Mouse (Mus musculus) cerebellum, postnatal 25 days (tissue): ENCODE data around the gene Chaf1a.
A peak's percentile ranks its signal among the peaks of the same experiment; 100 is the strongest.
"Not testable (repeated sequence)": the region's sequence is repeated elsewhere in the genome, so short reads cannot be mapped to it uniquely, and the experiment has no call there.

ENCODE experiments used
- DNase-seq, 2 experiments: peaks; one replicate each; pipeline ENCODE4 v3.0.0; 2021; ENCODE audit warnings: mixed read lengths in 2 of 2

The Chaf1a gene

GRCm38 (mm10) chr17:56038583-56039261 is 1.5 kb upstream of the Chaf1a start:
- peak in 1 of 2 experiments; percentile 49 for DNase-seq

DNA sequence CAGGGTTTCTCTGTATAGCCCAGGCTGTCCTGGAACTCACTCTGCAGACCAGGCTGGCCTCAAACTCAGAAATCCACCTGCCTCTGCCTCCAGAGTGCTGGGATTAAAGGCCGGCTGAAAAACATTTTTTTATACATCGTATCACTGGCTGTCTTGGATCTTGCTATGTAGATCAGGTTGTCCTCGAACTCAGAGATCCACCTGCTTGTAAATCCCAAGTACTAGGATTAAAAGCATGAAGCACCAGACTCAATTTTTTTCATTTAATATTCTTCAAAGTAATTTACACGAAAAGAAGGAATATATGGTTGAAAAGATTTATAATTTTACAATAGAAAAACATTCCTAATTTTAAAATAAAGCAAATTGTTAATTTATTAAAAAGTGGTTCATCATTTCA is 894 bp upstream of the Chaf1a start:
- no peak for DNase-seq

DNA sequence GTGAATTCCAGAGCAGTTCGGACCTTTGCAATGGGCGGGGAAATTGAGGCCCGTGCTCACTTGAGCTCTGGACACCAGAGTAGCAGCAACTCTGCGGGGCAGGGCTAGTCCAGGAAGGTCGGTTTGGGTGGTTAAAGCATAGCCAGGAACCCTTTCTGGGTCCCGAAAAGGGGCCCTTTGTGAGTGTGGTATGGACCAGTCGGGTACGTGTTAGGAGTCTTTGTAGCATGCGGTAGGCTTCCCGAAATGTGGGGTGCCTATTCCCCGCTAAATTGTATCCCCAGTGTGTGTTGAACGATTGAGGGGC is 571 bp downstream of the Chaf1a start:
- DNase-seq = no peak

- no peak for DNase-seq
These were observed 11.1 kb downstream of the Chaf1a start for GRCm38 (mm10) chr17:56051369-56051768.

GRCm38 (mm10) chr17:56054938-56055337 is 14.7 kb downstream of the Chaf1a start:
- DNase-seq = no peak

DNA sequence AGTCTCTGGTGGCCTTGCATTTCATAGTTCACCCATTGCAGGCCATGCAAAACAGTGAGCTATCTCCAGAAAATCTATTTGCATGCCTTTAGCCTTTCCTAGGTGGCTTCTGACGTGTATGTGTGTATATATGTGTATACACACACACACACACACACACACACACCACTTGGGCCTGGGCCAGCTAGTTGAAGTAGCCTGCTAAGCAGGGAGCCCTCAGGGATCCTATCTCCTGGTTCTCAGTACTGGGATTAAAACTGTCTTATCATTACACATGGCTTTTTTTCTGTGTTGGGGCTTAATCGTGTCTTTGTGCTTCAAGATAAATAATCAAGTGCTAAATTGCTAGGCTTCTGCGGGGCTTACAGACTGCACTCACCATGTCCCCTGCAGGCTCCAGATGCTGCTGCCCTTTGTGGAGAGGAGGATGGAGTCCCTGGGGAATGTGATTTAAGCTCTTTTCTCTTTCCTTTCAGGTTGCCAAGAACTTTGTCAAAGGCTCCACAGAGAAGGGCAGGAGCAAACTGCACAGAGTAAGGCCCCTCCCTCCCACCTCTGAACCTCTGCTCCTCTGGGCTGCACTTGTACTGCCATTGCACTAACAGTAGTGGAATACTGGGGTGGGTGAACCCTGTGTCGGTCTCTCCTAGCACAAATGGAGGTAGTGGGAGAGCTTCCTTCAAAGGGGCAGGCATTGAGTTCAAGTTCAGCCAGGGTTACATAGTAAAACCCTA is 15.9 kb downstream of the Chaf1a start:
- no peak for DNase-seq

- peak; percentile 76 to 78 for DNase-seq
These were observed 17.3 kb downstream of the Chaf1a start for GRCm38 (mm10) chr17:56057381-56058120.

- DNase-seq = no peak
These were observed 21.8 kb downstream of the Chaf1a start for GRCm38 (mm10) chr17:56062081-56062480.

DNA sequence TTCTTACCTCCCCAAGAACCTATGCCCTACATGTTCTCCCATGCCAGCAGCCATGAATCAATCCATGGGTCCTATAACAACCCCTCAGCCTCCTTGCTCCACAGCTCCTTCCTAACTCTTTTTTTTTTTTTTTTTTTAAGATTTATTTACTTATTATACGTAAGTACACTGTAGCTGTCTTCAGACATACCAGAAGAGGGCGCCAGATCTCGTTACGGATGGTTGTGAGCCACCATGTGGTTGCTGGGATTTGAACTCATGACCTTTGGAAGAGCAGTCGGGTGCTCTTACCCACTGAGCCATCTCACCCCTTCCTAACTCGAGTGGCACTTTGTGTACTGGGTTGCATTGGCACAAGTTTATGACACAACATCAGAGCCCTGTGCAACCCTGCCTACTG is 25.5 kb downstream of the Chaf1a start:
- not testable (repeated sequence) for DNase-seq

GRCm38 (mm10) chr17:56066451-56066850 is 26.2 kb downstream of the Chaf1a start:
- no peak for DNase-seq

DNA sequence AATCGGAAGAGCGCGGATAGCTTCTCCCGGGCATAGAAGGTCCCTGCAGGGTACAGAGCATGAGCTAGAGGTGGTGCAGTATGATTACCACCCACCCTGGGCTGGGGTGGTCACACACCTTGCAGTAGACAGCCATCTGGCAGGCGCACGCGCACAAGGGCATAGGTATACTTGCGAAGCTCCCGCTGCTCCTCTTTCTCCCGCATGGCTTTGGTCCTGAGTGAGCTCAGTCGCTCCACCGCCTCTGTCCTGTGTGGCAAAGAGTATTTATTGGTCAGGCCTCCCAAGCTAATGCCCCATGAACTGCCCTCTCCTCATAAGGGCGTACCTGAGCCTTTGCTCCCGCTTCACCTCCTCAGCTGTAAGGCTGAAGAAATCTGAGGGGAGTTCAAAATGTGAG is 28.8 kb downstream of the Chaf1a start:
- no peak for DNase-seq

DNA sequence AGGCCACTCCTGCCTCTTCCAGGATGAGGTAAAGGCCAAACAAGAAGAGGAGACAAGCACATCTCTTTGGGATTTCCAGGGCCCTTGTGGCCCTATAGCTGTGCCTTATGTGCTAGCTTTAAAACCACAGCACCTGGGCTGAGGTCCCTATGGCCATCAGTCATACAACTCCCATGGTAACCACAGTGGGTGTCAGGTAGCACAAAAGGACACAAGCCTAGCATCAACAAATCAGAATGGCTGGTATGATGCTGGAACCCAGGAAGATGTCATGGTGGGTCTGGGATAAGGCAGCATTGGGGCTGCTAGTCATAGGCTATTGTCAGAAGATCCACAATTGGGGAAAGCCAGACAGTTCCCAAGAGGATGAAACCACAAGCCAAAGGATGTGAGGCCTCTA is 30.9 kb downstream of the Chaf1a start:
- DNase-seq = no peak

DNA sequence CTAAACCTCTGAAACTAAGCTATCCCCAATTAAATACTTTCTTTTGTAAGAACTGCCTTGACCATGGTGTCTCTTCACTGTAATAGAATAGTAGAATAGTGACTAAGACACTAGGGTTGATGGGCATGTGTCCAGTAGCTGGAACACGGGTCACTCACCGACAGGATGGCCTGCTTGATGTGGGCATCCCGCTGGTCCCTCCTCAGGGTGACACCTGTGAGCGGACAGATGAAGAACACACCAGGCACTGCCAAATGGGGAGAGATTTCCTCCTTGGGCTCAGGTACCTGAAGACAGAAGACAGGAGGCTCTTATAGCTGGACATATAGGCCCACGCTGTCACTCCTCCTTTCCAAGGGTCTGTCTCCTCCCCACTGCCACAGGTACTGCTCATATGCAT is 32.0 kb downstream of the Chaf1a start:
- no peak for DNase-seq

GRCm38 (mm10) chr17:56074097-56074826 is 34.0 kb downstream of the Chaf1a start:
- DNase-seq = peak in 1 of 2 experiments; percentile 84

DNA sequence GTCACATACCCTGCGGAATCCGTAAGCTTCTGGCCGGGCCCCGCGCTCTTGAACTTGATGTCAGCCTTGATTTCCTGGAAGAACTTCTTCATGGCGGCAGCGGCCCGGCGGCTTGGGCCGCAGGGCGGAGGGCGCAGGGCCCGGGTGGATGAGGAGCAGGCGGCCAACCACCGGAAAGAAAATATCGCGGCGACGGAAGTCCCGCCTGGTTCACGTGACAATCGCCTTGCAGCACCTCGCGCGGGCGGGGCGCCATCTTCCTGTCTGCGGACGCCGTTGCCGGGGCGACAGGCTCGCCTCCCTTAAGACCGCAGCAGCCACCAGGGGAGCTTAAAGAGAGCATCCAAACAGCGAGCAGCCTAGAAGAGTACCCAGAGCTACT is 34.6 kb downstream of the Chaf1a start, which contains the start of gene Ubxn6:
Gene Ubxn6 (minus strand): TSS at position 202 of the 382 bp plus-strand sequence.
- peak; percentile 97 to 99 for DNase-seq

- DNase-seq = no peak
These were observed 37.3 kb downstream of the Chaf1a start for GRCm38 (mm10) chr17:56077523-56077922.

- DNase-seq = peak in 1 of 2 experiments; percentile 38
These were observed 38.1 kb downstream of the Chaf1a start for GRCm38 (mm10) chr17:56078361-56078760.

GRCm38 (mm10) chr17:56078880-56079795 is 38.9 kb downstream of the Chaf1a start, which contains the start of gene Hdgfl2:
Gene Hdgfl2 (plus strand): TSS chr17:56079634.
- DNase-seq = peak; percentile 100

- peak in 1 of 2 experiments; percentile 29 for DNase-seq
These were observed 39.7 kb downstream of the Chaf1a start for GRCm38 (mm10) chr17:56079921-56080320.

DNA sequence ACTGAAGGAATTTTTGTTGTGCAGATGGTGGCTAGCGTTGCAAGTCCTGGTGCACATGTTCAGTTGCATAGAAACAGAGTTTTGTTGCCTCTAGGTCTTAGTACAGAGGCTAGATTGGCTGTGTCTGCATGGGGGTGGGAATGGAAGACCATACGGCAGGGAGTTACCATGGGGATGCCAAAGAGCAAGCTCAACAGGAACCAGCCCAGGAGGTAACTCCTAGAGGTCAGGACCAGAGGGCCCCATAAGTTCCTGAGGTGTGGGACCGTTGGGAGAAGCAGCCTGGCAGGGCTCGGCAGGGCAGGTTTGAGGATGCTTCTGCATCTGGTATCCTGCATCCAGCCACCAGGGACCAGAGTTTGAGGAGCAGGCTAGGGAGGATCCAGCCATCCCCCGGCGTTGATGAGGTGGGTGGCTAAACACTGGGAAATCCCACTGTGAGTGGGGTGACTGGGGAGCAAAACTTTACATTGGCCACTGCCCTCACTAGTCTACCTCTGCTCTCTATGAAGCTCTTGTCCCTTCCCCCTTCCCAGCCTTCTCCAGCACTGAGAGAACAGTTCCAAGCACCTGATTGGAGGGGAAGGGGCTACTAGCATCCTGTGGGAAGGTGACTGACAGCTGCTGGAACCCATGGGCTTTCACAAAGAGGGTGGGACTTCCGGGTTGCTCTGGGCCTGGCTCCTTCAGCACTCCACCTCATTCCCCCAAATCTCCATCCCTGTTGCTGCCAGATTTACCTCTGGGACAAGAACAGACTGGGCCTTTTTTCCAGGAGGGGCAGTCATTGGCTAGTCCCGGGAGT is 40.7 kb downstream of the Chaf1a start:
- DNase-seq = peak in 1 of 2 experiments; percentile 52

- DNase-seq = no peak
These were observed 52.1 kb downstream of the Chaf1a start for GRCm38 (mm10) chr17:56092312-56092711.
